Mouse (Mus musculus) liver, adult 2 months (tissue): Measurements from ENCODE around the gene Plek.

Experiments
- CTCF ChIP-seq: fragments of 200-500 bp; IDR thresholded peaks from 2 replicates; pipeline ENCODE4 v1.5.1; 2011; ENCODE audit warnings: low read depth, low read length, control low read depth
- POLR2A ChIP-seq: fragments of 200-500 bp; IDR thresholded peaks from 2 replicates; pipeline ENCODE4 v1.6.1; 2011; ENCODE audit warnings: low read length, control low read depth; ENCODE audit not compliant: insufficient read depth; ENCODE audit errors: extremely low read depth

DNA sequence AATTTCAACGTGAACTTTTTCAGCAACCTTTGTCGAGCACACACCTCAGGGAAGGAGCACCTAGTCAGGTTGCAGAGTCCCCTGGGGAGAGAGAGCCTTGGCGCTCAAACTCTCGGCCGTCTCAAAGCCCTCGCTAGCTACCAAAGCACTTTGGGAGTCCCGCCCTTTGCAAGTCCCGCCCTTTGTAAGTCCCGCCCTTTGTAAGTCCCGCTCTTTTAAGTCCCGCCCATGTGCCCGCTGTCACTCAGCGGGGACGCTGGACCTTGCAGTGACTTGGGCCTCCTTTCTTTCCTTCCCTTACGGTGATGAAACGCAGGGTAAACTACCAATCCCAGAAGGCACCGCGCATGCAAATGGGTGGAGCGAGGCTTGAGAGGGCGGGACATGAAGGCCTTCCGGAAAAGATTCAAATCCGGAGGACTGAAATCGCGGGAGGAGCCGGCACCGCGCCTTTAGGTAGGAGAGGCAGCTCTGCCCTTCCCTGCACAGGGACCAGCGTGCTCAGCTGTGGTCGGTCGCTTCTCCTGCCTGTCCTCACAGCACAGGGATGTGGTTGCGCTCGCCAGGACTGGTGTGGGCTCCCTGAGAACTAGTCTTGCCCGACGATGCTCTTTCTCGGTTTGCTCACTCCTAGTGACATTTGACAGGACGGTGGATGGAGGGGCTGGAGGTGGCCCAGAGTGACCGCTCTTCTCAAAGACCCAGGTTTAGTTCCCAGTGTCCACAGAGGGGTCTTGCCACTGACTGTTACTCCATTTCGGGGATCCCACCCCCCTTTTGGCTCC is 101.0 kb downstream of the Plek start, which contains the start of gene Fbxo48:
- TF ChIP-seq CTCF = no peak
- TF ChIP-seq POLR2A = no peak
